Mouse (Mus musculus): ENCODE data around the gene Grcc10. TPM values are rescaled to one million over a fixed set of nuclear protein-coding genes. Genes with fewer than 3 reads are reported as not detected.

Gene Grcc10
- polyA plus RNA-seq, 1 experiment = 352 TPM

- Histone ChIP-seq H3K4me3 (ENCODE audit: insufficient read depth, low read length) (no peak overlapping the region), H3K4me1 (ENCODE audit: control insufficient read depth, insufficient read depth, low read length) (no peaks in the 10 kb centered on the region), H3K27ac (ENCODE audit: insufficient read depth, low read length) (no peak overlapping the region)
- TF ChIP-seq POLR2A (IDR thresholded peaks at IDR 0.05; ENCODE audit: extremely low read depth, insufficient read depth, low read length) = no peak
- no peak for TF ChIP-seq CTCF (IDR thresholded peaks at IDR 0.05; ENCODE audit: extremely low read depth, insufficient read depth, low read length)
These were observed 18.2 kb downstream of the Grcc10 start for GRCm38 (mm10) chr6:124722876-124723473.

GRCm38 (mm10) chr6:124720904-124721303 is 20.3 kb downstream of the Grcc10 start:
- Histone ChIP-seq H3K27ac (ENCODE audit: insufficient read depth, low read length) (no peak overlapping the region), H3K4me3 (ENCODE audit: insufficient read depth, low read length) (no peak overlapping the region), H3K4me1 (ENCODE audit: control insufficient read depth, insufficient read depth, low read length) (no peaks in the 10 kb centered on the region)
- TF ChIP-seq POLR2A (IDR thresholded peaks at IDR 0.05; ENCODE audit: extremely low read depth, insufficient read depth, low read length) (no peak), CTCF (IDR thresholded peaks at IDR 0.05; ENCODE audit: extremely low read depth, insufficient read depth, low read length) (no peak)

GRCm38 (mm10) chr6:124719354-124719978 is 21.7 kb downstream of the Grcc10 start:
- Histone ChIP-seq H3K4me1 (ENCODE audit: control insufficient read depth, insufficient read depth, low read length) (no peaks in the 10 kb centered on the region), H3K27ac (ENCODE audit: insufficient read depth, low read length) (no peak overlapping the region), H3K4me3 (ENCODE audit: insufficient read depth, low read length) (no peak overlapping the region)
- TF ChIP-seq POLR2A (IDR thresholded peaks at IDR 0.05; ENCODE audit: extremely low read depth, insufficient read depth, low read length) (no peak), CTCF (IDR thresholded peaks at IDR 0.05; ENCODE audit: extremely low read depth, insufficient read depth, low read length) (no peak)

GRCm38 (mm10) chr6:124718703-124719102 is 22.5 kb downstream of the Grcc10 start:
- Histone ChIP-seq H3K4me3 (ENCODE audit: insufficient read depth, low read length) (no peak overlapping the region), H3K27ac (ENCODE audit: insufficient read depth, low read length) (no peak overlapping the region), H3K4me1 (ENCODE audit: control insufficient read depth, insufficient read depth, low read length) (no peaks in the 10 kb centered on the region; the same call in 1 of the 2 replicates)
- TF ChIP-seq POLR2A (IDR thresholded peaks at IDR 0.05; ENCODE audit: extremely low read depth, insufficient read depth, low read length) (no peak), CTCF (IDR thresholded peaks at IDR 0.05; ENCODE audit: extremely low read depth, insufficient read depth, low read length) (no peak)

GRCm38 (mm10) chr6:124717968-124718367 is 23.2 kb downstream of the Grcc10 start:
- TF ChIP-seq CTCF (IDR thresholded peaks at IDR 0.05; ENCODE audit: extremely low read depth, insufficient read depth, low read length) (no peak), POLR2A (IDR thresholded peaks at IDR 0.05; ENCODE audit: extremely low read depth, insufficient read depth, low read length) (no peak)
- H3K27ac ChIP-seq (ENCODE audit: insufficient read depth, low read length) = no peak overlapping the region
- peaks cover 4% of the 10 kb centered on the region; the same call in 1 of the 2 replicates for H3K4me1 ChIP-seq (ENCODE audit: control insufficient read depth, insufficient read depth, low read length)
- H3K4me3 ChIP-seq (ENCODE audit: insufficient read depth, low read length) = no peak overlapping the region

- Histone ChIP-seq H3K4me1 (ENCODE audit: control insufficient read depth, insufficient read depth, low read length) (peaks cover 4% of the 10 kb centered on the region; the same call in 1 of the 2 replicates), H3K27ac (ENCODE audit: insufficient read depth, low read length) (no peak overlapping the region), H3K4me3 (ENCODE audit: insufficient read depth, low read length) (no peak overlapping the region)
- no peak for TF ChIP-seq POLR2A (IDR thresholded peaks at IDR 0.05; ENCODE audit: extremely low read depth, insufficient read depth, low read length)
- peak; percentile 52 for TF ChIP-seq CTCF (IDR thresholded peaks at IDR 0.05; ENCODE audit: extremely low read depth, insufficient read depth, low read length)
These were observed 24.2 kb downstream of the Grcc10 start for GRCm38 (mm10) chr6:124716864-124717490.

- Histone ChIP-seq H3K4me1 (ENCODE audit: control insufficient read depth, insufficient read depth, low read length) (peaks cover 4% of the 10 kb centered on the region; the same call in 1 of the 2 replicates), H3K27ac (ENCODE audit: insufficient read depth, low read length) (no peak overlapping the region), H3K4me3 (ENCODE audit: insufficient read depth, low read length) (peak overlapping the region; percentile 68)
- TF ChIP-seq CTCF (IDR thresholded peaks at IDR 0.05; ENCODE audit: extremely low read depth, insufficient read depth, low read length) (no peak), POLR2A (IDR thresholded peaks at IDR 0.05; ENCODE audit: extremely low read depth, insufficient read depth, low read length) (no peak)
These were observed 28.3 kb downstream of the Grcc10 start for GRCm38 (mm10) chr6:124712918-124713317.

GRCm38 (mm10) chr6:124711824-124712782 is 29.1 kb downstream of the Grcc10 start, which contains the start of the genes Emg1 and Phb2:
TSS of gene Emg1 (minus strand) at chr6:124712178.
TSS of gene Phb2 (plus strand) at chr6:124712336.
- Histone ChIP-seq H3K27ac (ENCODE audit: insufficient read depth, low read length) (0 out of 2 replicates have a peak within 1 kb of the TSS, but pooled peaks have one; percentile 28), H3K4me1 (ENCODE audit: control insufficient read depth, insufficient read depth, low read length) (peaks cover 4% of the 10 kb centered on the region; the same call in 1 of the 2 replicates), H3K4me3 (ENCODE audit: insufficient read depth, low read length) (peak within 1 kb of the TSS; percentile 68)
- TF ChIP-seq CTCF (IDR thresholded peaks at IDR 0.05; ENCODE audit: extremely low read depth, insufficient read depth, low read length) (no peak), POLR2A (IDR thresholded peaks at IDR 0.05; ENCODE audit: extremely low read depth, insufficient read depth, low read length) (peak; percentile 53)
